In genomic region chr11:95157872-95158271, GRCm38 (mm10) we compare ENCODE assay signal across 18 mouse cellular contexts. TPM values are rescaled to one million over a fixed set of nuclear protein-coding genes. Genes with fewer than 3 reads are reported as not detected.
"Had no signal": no experiment of that assay in that cellular context is flagged by ENCODE, and none has a peak within 500 bp of the region (broad histone marks: within the 10 kb centered on the region; RNA-seq: fewer than 3 reads in every experiment).

No protein-coding gene starts in this region.

- H3K9ac ChIP-seq: liver, embryonic 15.5 days; midbrain, embryonic 13.5 days; neural tube, embryonic 15.5 days had no signal

- H3K27ac ChIP-seq: left cerebral cortex, adult 2 months; limb, embryonic 10.5 days; liver, embryonic 15.5 days; midbrain, embryonic 13.5 days; neural tube, embryonic 15.5 days had no signal

- H3K36me3 ChIP-seq: limb, embryonic 10.5 days; liver, embryonic 15.5 days; midbrain, embryonic 13.5 days; neural tube, embryonic 15.5 days had no signal

- H3K4me1 ChIP-seq: limb, embryonic 10.5 days; liver, embryonic 15.5 days; midbrain, embryonic 13.5 days; neural tube, embryonic 15.5 days had no signal

- H3K4me3 ChIP-seq: left cerebral cortex, adult 2 months; limb, embryonic 10.5 days; liver, embryonic 15.5 days; midbrain, embryonic 13.5 days; neural tube, embryonic 15.5 days had no signal

- H3K4me2 ChIP-seq: liver, embryonic 11.5 days; liver, embryonic 15.5 days; midbrain, embryonic 13.5 days; neural tube, embryonic 15.5 days had no signal

- H3K9me3 ChIP-seq: limb, embryonic 10.5 days; liver, embryonic 15.5 days; midbrain, embryonic 13.5 days; neural tube, embryonic 15.5 days had no signal

- ATAC-seq: midbrain, embryonic 13.5 days had no signal

- DNase-seq: kidney, postnatal 10 days; kidney, postnatal 4 days; lung, adult 2 months; lung, postnatal 10 days; right cerebral cortex, adult 18-20 months; right cerebral cortex, postnatal 25 days; thymus, postnatal 4 days had no signal

RNA-seq across cellular contexts. Expression of gene Dlx4, which starts 11.8 kb away (rescaled TPM):
- total RNA-seq: layer of hippocampus, postnatal 14 days; left cerebral cortex, adult 2 months; left cerebral cortex, postnatal 14 days had no signal
- polyA plus RNA-seq: kidney, embryonic 14.5 days; midbrain, embryonic 13.5 days; neural tube, embryonic 15.5 days; small intestine, adult 2 months had no signal

RNA-seq across cellular contexts. Expression of gene Dlx3, which starts 38.0 kb away (rescaled TPM):
- total RNA-seq: layer of hippocampus, postnatal 14 days; left cerebral cortex, adult 2 months; left cerebral cortex, postnatal 14 days had no signal
- polyA plus RNA-seq: midbrain, postnatal 0 days had no signal
